10 mouse cellular contexts compared by ENCODE assay signal in genomic region chr17:24477053-24477984, GRCm38 (mm10). TPM values are rescaled to one million over a fixed set of nuclear protein-coding genes. Genes with fewer than 3 reads are reported as not detected.
DNase-seq lines count a peak whose midpoint lies in the region; ATAC-seq and TF ChIP-seq lines count a peak whose summit lies in the region.
"Had no signal": no experiment of that assay in that cellular context is flagged by ENCODE, and none has a peak within 500 bp of the region (broad histone marks: within the 10 kb centered on the region; RNA-seq: fewer than 3 reads in every experiment).

No protein-coding gene starts in this region.

- peak overlapping the region; percentile 72; the same call in 1 of the 2 replicates for H3K9ac ChIP-seq in liver, embryonic 14.5 days (replicated peaks)

- H3K9me3 ChIP-seq in liver, embryonic 14.5 days (ENCODE audit: control insufficient read depth, low read length): no peaks in the 10 kb centered on the region

- peak; percentile 63 for DNase-seq in cerebellum, adult 9-10 months
- no peak for DNase-seq in cerebellum, postnatal 36 days
- DNase-seq in testis, postnatal 14 days (ENCODE audit: low spot score): peak; percentile 14
- no peak for DNase-seq in testis, postnatal 10 days (ENCODE audit: low spot score)
- DNase-seq in liver, embryonic 14.5 days (ENCODE audit: low read depth in 3 of 3, low spot score in 3 of 3): no peak
- DNase-seq in thymus, postnatal 25 days: no peak
- no peak for DNase-seq in embryo, embryonic 9.5 days (ENCODE audit: extremely low spot score)
- DNase-seq: adrenal gland, postnatal 14 days; retina, postnatal 1 day had no signal

- H3K4me3 ChIP-seq in liver, embryonic 14.5 days (ENCODE audit: insufficient read depth in 1 of 2, low read depth in 2 of 2, low read length in 2 of 2): peak overlapping the region; percentile 72 to 73; a peak in 3 of 4 replicates

- 80% methylated on average over 20 of the region's 20 CpGs for WGBS in liver, embryonic 14.5 days (ENCODE audit: insufficient replicate concordance)

- H3K4me1 ChIP-seq in liver, embryonic 14.5 days (replicated peaks; ENCODE audit: control insufficient read depth in 2 of 2, insufficient read depth in 2 of 2, low read length in 1 of 2): peaks cover 7 to 21% of the 10 kb centered on the region in 2 experiments

- H3K27me3 ChIP-seq in liver, embryonic 14.5 days (ENCODE audit: control insufficient read depth, insufficient read depth, low read length): no peaks in the 10 kb centered on the region

- no peak overlapping the region for H3K27ac ChIP-seq in liver, embryonic 14.5 days

- H3K36me3 ChIP-seq in liver, embryonic 14.5 days (replicated peaks; ENCODE audit: control insufficient read depth, insufficient read depth, low read depth): peaks cover 22% of the 10 kb centered on the region

- no peak for TF ChIP-seq EP300 in liver, embryonic 14.5 days (IDR thresholded peaks at IDR 0.05; ENCODE audit: low read depth)

- no peak for TF ChIP-seq CTCF in liver, embryonic 14.5 days (IDR thresholded peaks at IDR 0.05; ENCODE audit: low read depth)

- peak overlapping the region; percentile 88 for H3K4me2 ChIP-seq in liver, embryonic 14.5 days (ENCODE audit: low read depth)

- no peak for ATAC-seq in liver, embryonic 14.5 days (ENCODE audit: insufficient read depth)
- no peak for ATAC-seq in megakaryocyte-erythroid progenitor cell, adult 5-6 weeks (replicated peaks; ENCODE audit: low FRiP score, low TSS enrichment, poor library complexity, severe bottlenecking)

RNA-seq across cellular contexts. Expression of gene Mlst8, which starts 1.6 kb away (rescaled TPM):
- 13.5 and 18.5 TPM in 2 replicates for polyA plus RNA-seq in liver, embryonic 14.5 days (2012; rRNA removed)
- polyA plus RNA-seq in liver, embryonic 14.5 days (2014; fragmentation: Nextera tagmentation; extraction: Ambion mirVana): 9.6 and 11.2 TPM in 2 replicates
- total RNA-seq in megakaryocyte-erythroid progenitor cell, adult 5-6 weeks (2014; fragmentation: Nextera tagmentation): 35.8 and 38.7 TPM in 2 replicates
- 17.2 and 36.1 TPM in 2 replicates for total RNA-seq in megakaryocyte-erythroid progenitor cell, adult 5-6 weeks (2017)

RNA-seq across cellular contexts. Expression of gene Bricd5, which starts 3.6 kb away (rescaled TPM):
- 0.29 and 0.30 TPM in 2 replicates for polyA plus RNA-seq in liver, embryonic 14.5 days (2012; rRNA removed)
- 0.23 TPM in 1 of 2 replicates, not detected in the other for polyA plus RNA-seq in liver, embryonic 14.5 days (2014; fragmentation: Nextera tagmentation; extraction: Ambion mirVana)
- total RNA-seq in megakaryocyte-erythroid progenitor cell, adult 5-6 weeks (2014; fragmentation: Nextera tagmentation): not detected in 2 replicates
- total RNA-seq in megakaryocyte-erythroid progenitor cell, adult 5-6 weeks (2017): 0.80 TPM in 1 of 2 replicates, not detected in the other
- total RNA-seq: adrenal gland, postnatal 14 days had no signal

RNA-seq across cellular contexts. Expression of gene Pgp, which starts 7.1 kb away (rescaled TPM):
- polyA plus RNA-seq in liver, embryonic 14.5 days (2012; rRNA removed): 37.9 and 38.2 TPM in 2 replicates
- polyA plus RNA-seq in liver, embryonic 14.5 days (2014; fragmentation: Nextera tagmentation; extraction: Ambion mirVana): 70.4 and 76.7 TPM in 2 replicates
- total RNA-seq in megakaryocyte-erythroid progenitor cell, adult 5-6 weeks (2014; fragmentation: Nextera tagmentation): 32.8 and 43.6 TPM in 2 replicates
- total RNA-seq in megakaryocyte-erythroid progenitor cell, adult 5-6 weeks (2017): 21.9 and 23.4 TPM in 2 replicates

RNA-seq across cellular contexts. Expression of gene E4f1, which starts 7.2 kb away (rescaled TPM):
- 17.1 and 19.9 TPM in 2 replicates for polyA plus RNA-seq in liver, embryonic 14.5 days (2012; rRNA removed)
- polyA plus RNA-seq in liver, embryonic 14.5 days (2014; fragmentation: Nextera tagmentation; extraction: Ambion mirVana): 4.5 and 5.0 TPM in 2 replicates
- total RNA-seq in megakaryocyte-erythroid progenitor cell, adult 5-6 weeks (2014; fragmentation: Nextera tagmentation): 47.7 and 60.9 TPM in 2 replicates
- total RNA-seq in megakaryocyte-erythroid progenitor cell, adult 5-6 weeks (2017): 10.5 and 20.8 TPM in 2 replicates

RNA-seq across cellular contexts. Expression of gene Caskin1, which starts 11.1 kb away (rescaled TPM):
- polyA plus RNA-seq in liver, embryonic 14.5 days (2012; rRNA removed): 0.09 and 0.11 TPM in 2 replicates
- 0.08 TPM in 2 replicates for polyA plus RNA-seq in liver, embryonic 14.5 days (2014; fragmentation: Nextera tagmentation; extraction: Ambion mirVana)
- not detected in 2 replicates for total RNA-seq in megakaryocyte-erythroid progenitor cell, adult 5-6 weeks (2014; fragmentation: Nextera tagmentation)
- total RNA-seq in megakaryocyte-erythroid progenitor cell, adult 5-6 weeks (2017): not detected in 2 replicates

Comparison
In these comparisons a context has a peak if more than half of its experiments do, and no peak if none do; other contexts are left out.
1. DNase-seq: peak in cerebellum, adult 9-10 months (single experiment) and testis, postnatal 14 days (single experiment); none in cerebellum, postnatal 36 days (0 of 2), testis, postnatal 10 days (single experiment), liver, embryonic 14.5 days (0 of 3), thymus, postnatal 25 days (single experiment) and embryo, embryonic 9.5 days (single experiment).